Mouse (Mus musculus) kidney, adult 2 months (tissue): ENCODE measurements around the gene Gm14226.

Experiments
- CTCF ChIP-seq: fragments of 200-500 bp; conservative IDR thresholded peaks from 2 replicates; pipeline ENCODE4 v1.5.1; 2011; ENCODE audit warnings: low read depth, mild to moderate bottlenecking, control low read depth, low read length, moderate library complexity, mixed read lengths; ENCODE audit not compliant: insufficient read depth, insufficient read length
- POLR2A ChIP-seq: fragments of 200-500 bp; IDR thresholded peaks from one replicate; pipeline ENCODE4 v1.6.1; 2011; ENCODE audit warnings: low read depth, low read length, control low read depth

- TF ChIP-seq CTCF: no peak
- no peak for TF ChIP-seq POLR2A
Observed at GRCm38 (mm10) chr2:155047452-155048178, 29.5 kb downstream of the Gm14226 start.
